Mouse (Mus musculus) kidney, postnatal 0 days (tissue): ENCODE measurements around the gene Ift43. TPM values are rescaled to one million over a fixed set of nuclear protein-coding genes. Genes with fewer than 3 reads are reported as not detected.
A peak's percentile ranks its signal among the peaks of the same experiment; 100 is the strongest.

Source experiments
- ATAC-seq: fragments of 200-750 bp; cut with Nextera tagmentation; replicated peaks from 2 replicates; pipeline ENCODE4 v1.8.0; 2017; ENCODE audit warnings: low read depth, moderate number of reproducible peaks, moderate TSS enrichment, moderate library complexity; ENCODE audit not compliant: low FRiP score
- DNase-seq: peaks from one replicate; pipeline ENCODE4 v3.0.0-alpha.2; 2016; ENCODE audit warnings: low spot score
- H3K27ac ChIP-seq: fragments of 300-500 bp; sonication (generic); 2 replicates; pipeline ENCODE4 v1.5.1; 2014; ENCODE audit warnings: mild to moderate bottlenecking
- H3K27me3 ChIP-seq: fragments of 300-500 bp; sonication (generic); 2 replicates; pipeline ENCODE4 v1.6.1; 2014; ENCODE audit warnings: low read length, mixed read lengths; ENCODE audit not compliant: insufficient read depth
- H3K36me3 ChIP-seq: fragments of 300-500 bp; sonication (generic); 2 replicates; pipeline ENCODE4 v1.6.1; 2014; ENCODE audit warnings: low read length, mixed read lengths; ENCODE audit not compliant: insufficient read depth
- H3K4me1 ChIP-seq: fragments of 300-500 bp; sonication (generic); replicated peaks from 2 replicates; pipeline ENCODE4 v1.6.1; 2014; ENCODE audit warnings: antibody characterized with exemption, low read length, mixed read lengths; ENCODE audit not compliant: insufficient read depth
- H3K4me2 ChIP-seq: fragments of 300-500 bp; sonication (generic); 2 replicates; pipeline ENCODE4 v1.6.1; 2014; ENCODE audit warnings: mild to moderate bottlenecking, low read length, moderate library complexity, mixed read lengths
- H3K4me3 ChIP-seq: fragments of 300-500 bp; sonication (generic); replicated peaks from 2 replicates; pipeline ENCODE4 v1.5.1; 2014; ENCODE audit warnings: low read depth, low read length
- H3K9ac ChIP-seq: fragments of 300-500 bp; sonication (generic); 2 replicates; pipeline ENCODE4 v1.6.1; 2014; ENCODE audit warnings: low read depth, low read length
- H3K9me3 ChIP-seq: fragments of 300-500 bp; sonication (generic); replicated peaks from 2 replicates; pipeline ENCODE4 v1.6.1; 2016; ENCODE audit warnings: low read length, inconsistent platforms, mixed read lengths
- CTCF ChIP-seq: IDR thresholded peaks from 2 replicates; pipeline ENCODE4 v1.5.1; 2016; ENCODE audit warnings: antibody characterized with exemption, low read depth, mild to moderate bottlenecking, moderate library complexity
- WGBS: fragments of 180-500 bp; shearing (Covaris S2); extraction: QIAGEN DNeasy Blood & Tissue Kit; methylation state at CpG from one replicate; pipeline ENCODE4 v1.1.7; 2014; 5-methylcytosine and 5-hydroxymethylcytosine counted together
- polyA plus RNA-seq: library from polyadenylated mRNA; unstranded; fragments of >200 nt; fragmentation: Nextera tagmentation; extraction: Ambion mirVana; gene quantifications from 2 replicates; pipeline ENCODE4 v1.2.1, GENCODE M21; 2015

Ift43 gene
- polyA plus RNA-seq, 1 experiment from 2014 or later, result 87.3 TPM

DNA sequence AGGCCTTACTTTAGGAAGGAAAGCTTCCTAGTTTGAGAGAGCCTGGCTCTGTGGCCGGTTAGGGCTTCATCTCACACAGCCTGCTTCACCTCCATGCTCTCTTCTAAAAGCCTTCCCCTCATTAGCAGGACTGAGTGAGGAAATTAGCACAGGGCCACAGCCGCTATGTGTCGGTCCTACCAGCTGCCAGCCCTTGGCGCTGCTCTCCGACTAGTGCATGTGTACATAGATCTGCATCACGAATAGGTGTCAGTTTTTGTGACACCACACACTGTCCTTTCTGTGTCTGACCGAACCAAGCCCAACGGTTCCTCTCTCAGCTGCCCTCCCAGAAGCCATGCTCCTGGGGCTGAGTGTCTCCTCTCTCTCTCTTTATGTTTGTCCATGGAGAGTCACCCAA lies 74.8 kb downstream of the Ift43 start:
- no peak overlapping the region for H3K4me3 ChIP-seq
- ATAC-seq, result no peak
- H3K4me1 ChIP-seq, result peaks cover 5% of the 10 kb centered on the region; the same call in 1 of the 2 replicates
- TF ChIP-seq CTCF, result no peak
- no peak for DNase-seq
- WGBS, result 84% methylated on average over 8 of the region's 8 CpGs
- no peak overlapping the region for H3K4me2 ChIP-seq
- H3K9me3 ChIP-seq, result no peaks in the 10 kb centered on the region
- no peaks in the 10 kb centered on the region for H3K27me3 ChIP-seq
- no peaks in the 10 kb centered on the region for H3K36me3 ChIP-seq
- no peak overlapping the region for H3K9ac ChIP-seq
- no peak overlapping the region for H3K27ac ChIP-seq

DNA sequence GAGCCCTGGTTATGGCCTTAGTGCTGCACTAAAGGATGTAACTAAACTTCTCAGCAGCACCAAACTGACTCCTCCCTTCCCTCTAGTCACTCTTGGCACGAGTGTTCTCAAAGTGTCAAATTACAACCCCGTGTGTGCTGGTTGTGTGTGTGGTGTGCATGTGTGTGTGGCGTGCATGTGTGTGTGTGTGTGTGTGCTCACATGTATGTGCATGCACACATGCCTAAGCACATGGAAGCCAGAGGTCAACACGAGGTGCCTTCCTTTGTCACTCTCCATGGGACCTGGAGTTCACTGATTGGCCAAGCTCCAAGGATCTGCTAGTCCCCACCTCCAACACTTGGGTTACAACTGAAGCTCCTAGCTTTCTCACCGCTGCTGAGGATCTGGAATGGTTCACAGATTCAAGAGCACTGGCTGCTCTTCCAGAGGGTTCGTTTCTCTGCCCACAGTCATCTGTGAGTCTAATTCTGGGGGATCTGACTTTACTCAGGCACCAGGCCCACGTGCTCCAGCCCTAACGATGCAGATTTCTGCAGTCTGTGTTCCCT lies 75.6 kb downstream of the Ift43 start:
- WGBS, result 15% methylated on average over 8 of the region's 8 CpGs
- Histone ChIP-seq H3K9ac (no peak overlapping the region), H3K4me3 (no peak overlapping the region), H3K4me1 (peaks cover 8% of the 10 kb centered on the region; the same call in 1 of the 2 replicates), H3K36me3 (no peaks in the 10 kb centered on the region), H3K27ac (no peak overlapping the region), H3K4me2 (no peak overlapping the region), H3K9me3 (no peaks in the 10 kb centered on the region), H3K27me3 (no peaks in the 10 kb centered on the region)
- no peak for ATAC-seq
- no peak for TF ChIP-seq CTCF
- peak; percentile 66 for DNase-seq

DNA sequence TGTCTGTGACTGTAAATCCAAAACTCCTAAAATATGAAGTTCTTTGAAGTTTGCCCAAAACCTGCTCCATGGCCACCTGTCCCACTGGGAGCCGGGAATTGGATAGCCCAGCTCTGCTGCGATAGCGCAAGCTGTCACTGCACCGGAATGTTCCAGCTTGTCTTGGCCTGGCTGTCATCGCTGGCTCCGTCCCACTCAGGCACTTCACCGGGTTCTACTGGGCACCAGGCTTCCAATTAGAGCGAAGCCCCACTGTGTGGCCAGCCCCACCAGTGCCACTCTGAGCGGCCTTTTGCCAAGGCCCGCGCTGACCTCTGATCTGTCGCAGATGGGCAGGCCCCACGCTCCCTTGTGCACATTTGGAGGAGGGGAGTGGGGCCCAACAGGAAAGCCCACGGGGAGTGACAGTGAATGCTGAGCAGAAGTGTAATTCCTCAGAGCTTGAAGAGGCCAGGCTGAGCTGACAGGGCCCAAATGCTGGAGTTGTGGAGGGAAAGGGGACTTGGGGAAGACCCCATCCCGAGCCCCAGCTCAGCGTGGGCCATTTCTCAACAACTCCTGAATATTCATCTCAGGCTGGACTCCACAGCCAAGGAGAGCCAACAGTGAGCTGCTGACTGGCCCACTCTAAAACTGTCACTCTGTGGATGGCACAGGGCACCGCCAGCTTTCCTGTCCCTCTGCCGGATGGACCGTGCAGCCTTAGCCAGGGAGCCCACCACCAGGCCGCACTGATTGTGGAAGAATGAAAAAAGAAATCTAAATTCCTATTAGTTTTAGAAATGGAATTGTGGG lies 76.5 kb downstream of the Ift43 start:
- Histone ChIP-seq H3K4me3 (no peak overlapping the region), H3K4me2 (no peak overlapping the region), H3K36me3 (no peaks in the 10 kb centered on the region), H3K9me3 (no peaks in the 10 kb centered on the region), H3K4me1 (peaks cover 13% of the 10 kb centered on the region; the same call in 1 of the 2 replicates), H3K27me3 (no peaks in the 10 kb centered on the region), H3K9ac (no peak overlapping the region), H3K27ac (no peak overlapping the region)
- TF ChIP-seq CTCF, result no peak
- DNase-seq (no peak), ATAC-seq (no peak)
- 83% methylated on average over 20 of the region's 20 CpGs for WGBS

DNA sequence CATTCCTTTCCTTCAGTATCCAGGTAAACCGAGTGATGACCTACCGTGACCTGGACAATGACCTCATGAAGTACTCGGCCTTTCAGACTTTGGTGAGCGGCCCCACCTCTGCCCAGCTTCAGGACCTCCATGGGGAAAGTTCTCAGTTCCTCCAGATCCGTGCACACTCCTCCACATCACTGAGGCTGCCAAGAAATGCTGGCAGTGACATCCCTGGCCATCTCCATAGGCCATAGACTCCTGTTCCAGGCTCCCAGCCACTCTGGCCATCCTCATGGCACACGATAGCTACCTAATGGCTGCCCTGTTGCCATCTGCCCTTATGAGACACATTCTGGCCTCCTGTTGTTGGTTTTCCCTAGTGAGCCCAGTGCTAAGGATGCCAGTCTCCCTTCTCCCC lies 79.1 kb downstream of the Ift43 start:
- ATAC-seq, result no peak
- Histone ChIP-seq H3K36me3 (no peaks in the 10 kb centered on the region), H3K4me3 (no peak overlapping the region), H3K27ac (no peak overlapping the region), H3K27me3 (no peaks in the 10 kb centered on the region), H3K4me1 (peaks cover 13% of the 10 kb centered on the region; the same call in 1 of the 2 replicates), H3K9ac (no peak overlapping the region), H3K4me2 (no peak overlapping the region), H3K9me3 (no peaks in the 10 kb centered on the region)
- no peak for DNase-seq
- no peak for TF ChIP-seq CTCF
- WGBS, result 93% methylated on average over 6 of the region's 6 CpGs

DNA sequence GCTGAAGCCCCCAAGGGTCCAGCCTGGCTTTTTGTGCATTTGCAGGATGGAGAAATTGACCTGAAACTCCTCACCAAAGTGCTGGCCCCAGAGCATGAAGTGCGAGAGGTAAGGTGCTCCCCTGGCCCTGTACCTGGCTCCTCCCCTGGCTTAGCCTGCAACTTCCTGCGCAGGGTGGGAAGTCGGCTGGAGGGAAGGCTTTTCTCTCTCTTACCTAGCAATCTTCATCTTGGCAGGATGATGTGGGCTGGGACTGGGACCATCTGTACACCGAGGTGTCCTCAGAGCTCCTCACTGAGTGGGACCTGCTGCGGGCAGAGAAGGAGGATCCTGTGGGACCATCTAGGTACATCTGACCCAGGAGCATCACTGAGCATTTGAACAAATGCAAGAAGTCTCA lies 79.6 kb downstream of the Ift43 start:
- Histone ChIP-seq H3K4me2 (no peak overlapping the region), H3K27me3 (no peaks in the 10 kb centered on the region), H3K4me3 (no peak overlapping the region), H3K27ac (no peak overlapping the region), H3K36me3 (no peaks in the 10 kb centered on the region), H3K9ac (no peak overlapping the region), H3K9me3 (no peaks in the 10 kb centered on the region), H3K4me1 (peaks cover 13% of the 10 kb centered on the region; the same call in 1 of the 2 replicates)
- ATAC-seq, result no peak
- TF ChIP-seq CTCF, result no peak
- no peak for DNase-seq
- WGBS, result 88% methylated on average over 5 of the region's 5 CpGs

DNA sequence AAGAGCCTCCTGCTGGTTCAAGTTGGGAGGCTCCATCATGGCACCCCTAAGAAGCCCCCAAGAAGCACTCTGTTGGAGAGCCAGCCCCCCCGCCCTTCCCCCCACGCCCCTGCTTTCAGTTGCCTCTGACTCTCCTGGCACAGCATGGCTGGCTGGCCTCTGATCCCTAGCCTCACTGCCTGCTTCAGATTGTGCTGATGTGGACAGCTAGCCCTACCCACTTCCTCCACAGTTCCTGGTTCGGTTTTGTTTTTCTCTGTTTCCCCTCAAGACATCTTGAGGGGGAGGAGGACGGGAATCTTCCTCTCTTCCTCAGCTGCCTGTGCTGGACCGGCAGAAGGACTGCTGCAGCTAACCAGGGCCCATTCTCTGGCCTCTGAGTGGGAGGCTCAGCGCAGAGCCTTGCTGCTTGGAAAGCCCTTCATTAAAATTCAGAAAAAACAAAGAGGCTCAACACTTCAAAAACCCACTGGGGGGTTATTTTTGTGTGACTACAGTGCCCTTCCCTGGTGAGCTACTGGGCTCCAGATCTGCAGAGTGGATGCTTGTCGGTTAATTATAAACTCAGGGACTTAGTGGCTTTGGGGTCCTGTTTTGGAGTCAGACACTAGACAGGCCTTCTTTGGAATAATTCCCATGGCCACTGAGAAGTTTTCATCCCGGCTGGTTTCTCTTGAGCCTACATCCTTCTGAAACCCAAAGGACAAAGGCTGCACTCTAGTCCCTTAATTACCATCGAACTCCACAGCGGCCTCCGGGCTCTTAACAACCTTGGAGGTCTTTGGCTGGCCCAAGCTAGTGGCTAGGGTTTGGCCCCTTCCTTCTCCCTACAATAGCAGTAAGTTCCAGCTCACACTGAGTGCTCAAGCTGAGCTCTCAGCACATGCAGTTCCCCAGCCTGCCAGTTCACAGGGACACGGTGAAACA lies 80.8 kb downstream of the Ift43 start:
- Histone ChIP-seq H3K9ac (no peak overlapping the region), H3K9me3 (no peaks in the 10 kb centered on the region), H3K4me3 (no peak overlapping the region), H3K36me3 (no peaks in the 10 kb centered on the region), H3K27me3 (no peaks in the 10 kb centered on the region), H3K27ac (no peak overlapping the region), H3K4me2 (no peak overlapping the region), H3K4me1 (0 out of 2 replicates have a peak, but pooled peaks cover 8% of the 10 kb centered on the region)
- ATAC-seq, result no peak
- TF ChIP-seq CTCF, result no peak
- DNase-seq, result peak; percentile 5
- WGBS, result 29% methylated on average over 12 of the region's 12 CpGs
